Mouse (Mus musculus) midbrain, embryonic 14.5 days (tissue): Measurements from ENCODE around the gene Panx2. TPM values are rescaled to one million over a fixed set of nuclear protein-coding genes. Genes with fewer than 3 reads are reported as not detected.

Experiments
- ATAC-seq: fragments of 200-750 bp; cut with Nextera tagmentation; 2 replicates; pipeline ENCODE4 v1.8.0; 2017; ENCODE audit warnings: moderate number of reproducible peaks, moderate library complexity; ENCODE audit not compliant: low FRiP score, low TSS enrichment
- DNase-seq: peaks from one replicate; pipeline ENCODE4 v3.0.0-alpha.2; 2015
- H3K27ac ChIP-seq: fragments of 300-500 bp; sonication (generic); replicated peaks from 2 replicates; pipeline ENCODE4 v1.5.1; 2014; ENCODE audit warnings: mild to moderate bottlenecking, low read depth, low read length, moderate library complexity
- H3K27me3 ChIP-seq: fragments of 300-500 bp; sonication (generic); 2 replicates; pipeline ENCODE4 v1.6.1; 2014; ENCODE audit warnings: low read length, control low read depth, mixed read lengths; ENCODE audit not compliant: control insufficient read depth, insufficient read depth
- H3K36me3 ChIP-seq: fragments of 300-500 bp; sonication (generic); 2 replicates; pipeline ENCODE4 v1.6.1; 2014; ENCODE audit warnings: low read length, control low read depth; ENCODE audit not compliant: control insufficient read depth, insufficient read depth
- H3K4me1 ChIP-seq: fragments of 300-500 bp; sonication (generic); 2 replicates; pipeline ENCODE4 v1.6.1; 2014; ENCODE audit warnings: mild to moderate bottlenecking, antibody characterized with exemption, low read length, control low read depth; ENCODE audit not compliant: control insufficient read depth, insufficient read depth
- H3K4me2 ChIP-seq: fragments of 300-500 bp; sonication (generic); 2 replicates; pipeline ENCODE4 v1.6.1; 2014; ENCODE audit warnings: mild to moderate bottlenecking, low read length, moderate library complexity
- H3K4me3 ChIP-seq: fragments of 300-500 bp; sonication (generic); replicated peaks from 2 replicates; pipeline ENCODE4 v1.5.1; 2014; ENCODE audit warnings: low read depth, low read length
- H3K9ac ChIP-seq: fragments of 300-500 bp; sonication (generic); replicated peaks from 2 replicates; pipeline ENCODE4 v1.6.1; 2014; ENCODE audit warnings: mild to moderate bottlenecking, low read length, moderate library complexity
- H3K9me3 ChIP-seq: fragments of 300-500 bp; sonication (generic); 2 replicates; pipeline ENCODE4 v1.6.1; 2016; ENCODE audit warnings: low read length, control low read depth, mixed read lengths; ENCODE audit not compliant: control insufficient read depth
- WGBS: fragments of 180-500 bp; shearing (Covaris S2); extraction: QIAGEN DNeasy Blood & Tissue Kit; methylation state at CpG from one replicate; pipeline ENCODE4 v1.1.7; 2014; 5-methylcytosine and 5-hydroxymethylcytosine counted together
- polyA plus RNA-seq: library from polyadenylated mRNA; unstranded; fragments of >200 nt; fragmentation: Nextera tagmentation; extraction: Ambion mirVana; gene quantifications from 2 replicates; pipeline ENCODE4 v1.2.1, GENCODE M21; 2014

The Panx2 gene
- polyA plus RNA-seq, 1 experiment from 2014 or later = 6.6 TPM

DNA sequence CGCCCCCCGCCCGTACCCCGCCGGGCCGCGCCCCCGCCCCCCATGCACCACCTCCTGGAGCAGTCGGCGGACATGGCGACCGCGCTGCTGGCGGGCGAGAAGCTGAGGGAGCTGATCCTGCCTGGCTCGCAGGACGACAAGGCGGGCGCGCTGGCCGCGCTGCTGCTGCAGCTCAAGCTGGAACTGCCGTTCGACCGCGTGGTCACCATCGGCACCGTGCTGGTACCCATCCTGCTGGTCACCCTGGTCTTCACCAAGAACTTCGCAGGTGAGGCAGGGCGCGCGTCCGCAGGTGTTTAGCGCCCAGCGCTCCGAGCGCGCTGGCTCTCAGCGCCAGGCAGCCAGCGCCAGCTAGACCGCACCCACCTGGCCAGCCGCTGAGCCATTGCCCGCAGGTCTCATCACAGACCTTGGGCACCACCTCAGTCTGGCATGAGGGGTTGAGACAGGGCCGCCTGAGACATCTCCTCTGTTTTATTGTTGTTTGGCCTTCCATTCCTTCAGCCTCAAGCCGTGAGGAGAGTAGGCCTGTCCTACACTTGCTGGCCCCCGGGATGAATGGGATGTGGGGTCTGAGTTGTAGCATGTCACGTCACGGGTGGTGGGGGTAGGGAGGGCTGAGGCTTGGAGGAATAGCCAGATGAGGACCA, 623 bp downstream of the Panx2 start:
- Histone ChIP-seq H3K27ac (peak overlapping the region; percentile 79), H3K4me3 (peak overlapping the region; percentile 72), H3K9me3 (no peaks in the 10 kb centered on the region), H3K4me1 (peaks cover 17% of the 10 kb centered on the region), H3K9ac (peak overlapping the region; percentile 84), H3K27me3 (no peaks in the 10 kb centered on the region; the same call in 1 of the 2 replicates), H3K36me3 (no peaks in the 10 kb centered on the region), H3K4me2 (peak overlapping the region; percentile 88)
- ATAC-seq (peak; percentile 70), DNase-seq (peak; percentile 78)
- 2% methylated on average over 46 of the region's 48 CpGs for WGBS

DNA sequence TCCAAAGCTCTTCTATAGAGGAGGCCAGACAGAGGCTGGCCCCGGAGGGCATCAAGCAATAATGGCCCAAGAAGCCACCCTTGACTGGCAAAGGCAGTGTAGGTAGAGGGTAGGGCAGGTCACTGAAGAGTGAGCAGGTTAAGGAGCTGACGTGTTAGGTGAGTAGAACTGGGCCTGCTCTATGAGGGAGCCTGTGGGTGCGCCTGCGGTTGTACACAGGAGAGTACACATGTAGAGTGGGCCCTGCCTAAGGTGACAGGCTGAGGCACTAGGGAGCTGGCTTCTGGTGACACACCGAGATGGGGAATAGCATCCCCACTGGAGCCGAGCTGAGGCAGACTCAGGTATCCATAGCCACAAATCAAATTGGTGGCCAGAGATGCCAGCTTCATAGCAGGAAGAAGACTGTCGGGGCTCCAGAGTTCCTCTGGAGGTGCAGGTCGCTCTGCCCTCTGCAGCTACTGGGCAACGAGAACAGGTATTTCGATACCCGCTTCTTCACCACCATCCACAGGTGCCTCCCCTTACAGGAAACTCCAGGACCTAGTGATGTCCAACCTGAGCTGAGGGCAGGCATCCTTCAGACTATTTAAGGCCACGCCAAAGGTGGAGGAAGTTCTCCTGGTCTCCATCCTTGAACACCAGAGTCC, 1.4 kb downstream of the Panx2 start:
- Histone ChIP-seq H3K27me3 (no peaks in the 10 kb centered on the region; the same call in 1 of the 2 replicates), H3K9me3 (no peaks in the 10 kb centered on the region), H3K9ac (peak overlapping the region; percentile 84), H3K36me3 (no peaks in the 10 kb centered on the region), H3K27ac (no peak overlapping the region), H3K4me3 (peak overlapping the region; percentile 72), H3K4me1 (peaks cover 17% of the 10 kb centered on the region), H3K4me2 (peak overlapping the region; percentile 88)
- DNase-seq (no peak), ATAC-seq (0 out of 2 replicates have a peak, but pooled peaks have one; percentile 22)
- 91% methylated on average over 12 of the region's 12 CpGs for WGBS

DNA sequence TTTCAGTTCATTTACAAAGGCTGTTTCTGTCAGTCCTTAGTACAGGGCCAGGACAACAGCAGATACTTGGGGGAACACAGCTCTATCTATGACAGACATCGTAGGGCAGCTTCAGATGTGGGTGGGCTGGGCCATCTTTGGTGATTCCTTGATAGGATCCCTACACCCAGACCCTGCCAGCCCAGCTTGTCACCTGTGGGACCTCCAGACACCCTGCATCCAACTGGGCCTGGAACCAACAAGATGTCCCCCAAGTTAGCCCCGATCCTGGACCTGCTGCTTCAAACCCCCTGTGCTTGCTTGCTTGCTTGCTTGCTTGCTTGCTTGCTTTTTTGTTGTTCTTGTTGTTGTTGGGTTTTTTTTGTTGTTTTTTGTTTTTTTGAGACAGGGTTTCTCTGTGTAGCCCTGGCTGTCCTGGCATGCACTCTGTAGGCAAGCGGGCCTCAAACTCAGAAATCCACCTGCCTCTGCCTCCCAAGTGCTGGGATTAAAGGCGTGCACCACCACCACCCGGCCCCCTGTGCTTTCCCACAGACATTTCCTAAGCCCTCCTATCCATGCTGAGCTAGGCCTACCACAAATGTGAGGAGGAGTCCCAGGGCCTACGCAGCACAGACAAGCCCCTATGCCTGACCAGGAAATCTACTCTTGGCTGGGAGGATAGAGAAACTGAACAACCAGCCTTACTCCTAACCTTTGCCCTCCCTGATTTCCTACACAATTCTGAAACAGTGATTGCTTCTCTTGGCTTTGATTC, 2.4 kb downstream of the Panx2 start:
- Histone ChIP-seq H3K36me3 (no peaks in the 10 kb centered on the region), H3K9me3 (no peaks in the 10 kb centered on the region), H3K27me3 (peaks cover 8% of the 10 kb centered on the region), H3K4me1 (peaks cover 17% of the 10 kb centered on the region), H3K4me2 (no peak overlapping the region), H3K9ac (no peak overlapping the region), H3K27ac (no peak overlapping the region), H3K4me3 (no peak overlapping the region)
- no peak for ATAC-seq
- 94% methylated on average over 6 of the region's 6 CpGs for WGBS
- DNase-seq = no peak

DNA sequence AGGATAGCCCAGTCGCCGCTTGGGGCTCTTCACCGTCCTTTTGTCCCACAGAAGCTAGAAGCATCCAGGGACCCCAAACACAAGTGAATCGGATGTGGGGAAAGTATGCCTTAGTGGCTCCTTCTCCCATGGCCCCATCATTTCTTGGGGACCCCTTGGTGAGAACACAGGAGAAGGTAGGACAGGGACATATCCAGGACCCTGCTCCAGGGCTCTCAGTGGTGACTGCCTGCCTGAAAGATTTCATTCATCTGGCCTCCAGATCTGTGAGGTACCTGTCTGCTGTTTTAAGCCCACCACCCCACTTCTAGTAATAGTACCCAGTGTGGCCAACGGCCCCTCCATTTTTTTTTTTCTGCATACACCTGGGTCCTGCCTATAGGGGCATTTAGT, 3.0 kb downstream of the Panx2 start:
- WGBS = 90% methylated on average over 5 of the region's 5 CpGs
- no peak overlapping the region for H3K4me3 ChIP-seq
- ATAC-seq (no peak), DNase-seq (no peak)
- H3K27me3 ChIP-seq = peaks cover 13% of the 10 kb centered on the region
- H3K36me3 ChIP-seq = peaks cover under 1% of the 10 kb centered on the region; the same call in 1 of the 2 replicates
- peaks cover 17% of the 10 kb centered on the region for H3K4me1 ChIP-seq
- no peaks in the 10 kb centered on the region for H3K9me3 ChIP-seq
- no peak overlapping the region for H3K9ac ChIP-seq
- no peak overlapping the region for H3K27ac ChIP-seq
- H3K4me2 ChIP-seq = no peak overlapping the region

DNA sequence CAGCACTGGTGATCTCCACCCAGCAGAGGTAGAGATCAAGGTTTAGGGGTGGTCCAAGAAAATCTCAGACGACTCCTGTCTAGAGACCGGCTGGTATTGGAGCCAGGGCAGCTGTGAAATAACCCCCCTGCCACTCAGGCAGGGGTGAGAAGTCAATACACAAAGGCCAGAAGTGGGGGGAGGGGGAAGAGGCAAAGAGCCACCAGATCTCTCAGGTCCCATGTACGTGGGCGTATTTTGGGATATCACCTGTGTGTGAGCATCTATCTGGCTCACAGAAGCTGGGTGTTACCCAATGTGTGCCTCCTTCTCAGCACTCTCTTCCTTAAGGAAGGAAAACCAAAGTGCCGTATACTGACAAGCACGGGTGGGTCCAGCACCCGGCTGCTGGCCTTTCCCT, 3.5 kb downstream of the Panx2 start:
- WGBS = 84% methylated on average over 7 of the region's 7 CpGs
- Histone ChIP-seq H3K27ac (no peak overlapping the region), H3K9ac (no peak overlapping the region), H3K36me3 (peaks cover 5% of the 10 kb centered on the region; the same call in 1 of the 2 replicates), H3K9me3 (no peaks in the 10 kb centered on the region), H3K4me3 (no peak overlapping the region), H3K4me1 (peaks cover 17% of the 10 kb centered on the region), H3K27me3 (peaks cover 18% of the 10 kb centered on the region), H3K4me2 (no peak overlapping the region)
- DNase-seq = no peak
- no peak for ATAC-seq

DNA sequence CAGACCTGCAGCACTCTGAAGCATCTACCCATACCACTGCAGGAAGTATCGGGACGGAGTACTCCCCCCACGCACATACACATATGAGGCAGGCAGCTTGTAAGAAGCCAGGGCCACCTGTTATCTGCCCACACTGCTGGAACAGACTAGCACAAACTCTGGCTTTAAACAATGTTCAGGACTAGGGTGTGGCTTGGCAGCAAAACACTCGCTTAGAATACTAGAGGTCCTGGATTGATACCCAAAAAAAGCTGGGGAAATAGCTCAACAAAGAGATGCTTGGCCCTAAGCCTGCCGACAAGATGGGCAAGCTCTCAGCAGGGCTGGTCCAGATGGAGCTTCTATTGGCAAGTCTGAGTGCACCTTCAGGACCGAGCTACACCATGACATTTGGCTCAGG, 4.0 kb downstream of the Panx2 start:
- H3K36me3 ChIP-seq = peaks cover 11% of the 10 kb centered on the region
- no peak overlapping the region for H3K9ac ChIP-seq
- H3K4me2 ChIP-seq = no peak overlapping the region
- H3K4me3 ChIP-seq = no peak overlapping the region
- DNase-seq (no peak), ATAC-seq (no peak)
- H3K27me3 ChIP-seq = peaks cover 22% of the 10 kb centered on the region
- peaks cover 17% of the 10 kb centered on the region for H3K4me1 ChIP-seq
- WGBS = 77% methylated on average over 6 of the region's 6 CpGs
- H3K27ac ChIP-seq = no peak overlapping the region
- no peaks in the 10 kb centered on the region for H3K9me3 ChIP-seq

DNA sequence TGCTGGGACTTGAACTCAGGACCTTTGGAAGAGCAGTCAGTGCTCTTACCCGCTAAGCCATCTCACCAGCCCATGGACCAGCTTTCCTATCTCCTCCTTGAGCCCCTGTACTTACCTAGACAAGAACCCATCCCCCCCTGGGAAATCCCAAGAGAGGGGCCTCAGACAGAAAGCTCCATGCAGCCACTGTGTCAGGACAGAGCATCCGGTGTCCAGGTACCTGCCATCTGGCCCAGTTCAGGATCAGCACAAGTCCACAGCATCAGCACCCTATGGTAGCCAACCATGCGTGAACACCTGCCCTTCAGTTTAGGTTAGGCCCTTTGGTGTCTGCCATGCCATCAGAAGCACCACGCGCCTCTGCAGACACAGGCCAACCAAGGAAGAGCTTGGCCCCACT, 5.4 kb downstream of the Panx2 start:
- Histone ChIP-seq H3K36me3 (peaks cover 22% of the 10 kb centered on the region), H3K4me3 (no peak overlapping the region), H3K4me2 (no peak overlapping the region), H3K27ac (no peak overlapping the region), H3K9ac (no peak overlapping the region), H3K9me3 (no peaks in the 10 kb centered on the region), H3K4me1 (peaks cover 10% of the 10 kb centered on the region), H3K27me3 (peaks cover 22% of the 10 kb centered on the region)
- WGBS = 94% methylated on average over 5 of the region's 5 CpGs
- DNase-seq (no peak), ATAC-seq (no peak)

DNA sequence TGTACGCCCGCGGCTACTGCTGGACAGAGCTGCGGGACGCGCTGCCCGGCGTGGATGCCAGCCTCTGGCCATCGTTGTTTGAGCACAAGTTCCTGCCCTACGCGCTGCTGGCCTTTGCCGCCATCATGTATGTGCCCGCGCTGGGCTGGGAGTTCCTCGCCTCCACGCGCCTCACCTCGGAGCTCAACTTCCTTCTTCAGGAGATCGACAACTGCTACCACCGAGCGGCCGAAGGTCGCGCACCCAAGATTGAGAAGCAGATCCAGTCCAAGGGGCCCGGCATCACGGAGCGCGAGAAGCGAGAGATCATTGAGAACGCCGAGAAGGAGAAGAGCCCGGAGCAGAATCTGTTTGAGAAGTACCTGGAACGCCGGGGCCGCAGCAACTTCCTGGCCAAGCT, 8.1 kb downstream of the Panx2 start:
- Histone ChIP-seq H3K36me3 (peaks cover 29% of the 10 kb centered on the region), H3K27me3 (peaks cover 22% of the 10 kb centered on the region), H3K27ac (no peak overlapping the region), H3K4me2 (no peak overlapping the region), H3K4me1 (no peaks in the 10 kb centered on the region), H3K9me3 (no peaks in the 10 kb centered on the region), H3K4me3 (no peak overlapping the region), H3K9ac (no peak overlapping the region)
- DNase-seq = no peak
- ATAC-seq = no peak
- 48% methylated on average over 35 of the region's 35 CpGs for WGBS
